Mouse (Mus musculus): ENCODE measurements at regions not wholly inside any gene's neighbourhood (a gene's known extent, or its start where the extent isn't known, plus 50 kb on each side); places are given as distances from the start of the nearest gene placed in this dataset.
A peak's percentile ranks its signal among the peaks of the same experiment; 100 is the strongest.

DNA sequence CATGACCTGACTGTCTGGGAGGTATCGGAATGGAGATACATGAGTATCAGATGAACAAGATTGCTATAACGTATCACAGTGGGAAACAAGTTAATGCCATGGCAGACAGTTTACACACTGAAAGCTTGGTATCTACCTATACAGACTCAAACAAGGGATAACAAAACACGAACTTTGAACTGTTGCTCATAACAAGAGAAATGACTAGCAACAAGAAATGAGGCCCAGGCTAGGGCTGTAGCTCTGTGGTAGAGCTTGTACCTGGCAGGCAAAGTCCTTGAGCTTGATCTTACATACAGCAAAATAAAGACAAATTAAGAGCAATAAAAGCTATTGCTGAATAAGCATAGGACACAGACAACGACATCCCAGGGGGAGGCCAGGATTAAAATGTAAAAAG, 172.4 kb upstream of the Pln start:
- DNase-seq (ENCODE audit: low read depth, low spot score), result no peak

DNA sequence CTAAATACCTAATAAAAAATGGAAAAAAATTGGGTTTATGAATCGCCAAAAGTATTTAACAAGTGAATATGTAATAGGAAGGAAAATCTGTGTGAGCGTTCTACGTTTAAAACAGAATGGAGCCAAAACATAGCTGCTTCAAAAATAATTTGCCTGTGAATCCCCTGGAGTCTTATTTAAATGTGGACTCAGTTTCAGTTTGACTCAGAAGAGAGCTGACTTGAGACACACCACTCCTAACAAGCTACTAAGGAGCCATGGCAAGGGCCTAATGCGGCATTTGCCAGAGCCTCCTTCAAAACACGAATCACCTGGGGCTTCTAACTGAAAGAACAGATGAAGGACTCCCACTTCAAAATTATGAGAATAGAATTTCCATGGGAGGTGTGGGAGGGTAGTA, 169.7 kb upstream of the Pln start:
- no peak for DNase-seq (ENCODE audit: low read depth, low spot score)

DNA sequence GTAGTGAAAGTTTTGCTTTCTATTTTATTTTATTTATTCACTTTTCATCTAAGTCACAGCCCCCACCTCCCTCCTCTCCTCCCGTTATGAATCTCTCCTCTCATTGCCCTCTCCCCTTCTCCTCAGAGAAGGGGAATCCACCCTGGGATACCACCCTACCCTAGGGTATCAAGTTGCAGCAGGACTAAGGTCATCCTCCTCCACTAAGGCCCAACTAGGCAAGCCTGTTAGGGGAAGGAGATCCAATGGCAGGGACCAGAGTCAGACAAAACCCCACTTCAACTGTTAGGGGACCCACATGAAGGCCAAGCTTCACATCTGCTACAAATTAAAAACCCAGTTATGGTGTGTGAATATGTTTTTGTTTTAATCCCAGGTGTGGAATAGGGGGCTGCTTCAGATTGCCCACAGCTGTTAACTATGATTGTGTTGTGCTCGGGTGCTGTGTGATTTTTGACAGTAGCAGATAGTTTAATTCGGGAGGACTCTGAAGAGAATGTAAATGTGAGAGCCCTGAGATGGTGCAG, 163.4 kb upstream of the Pln start:
- DNase-seq (ENCODE audit: low read depth, low spot score), result no peak

DNA sequence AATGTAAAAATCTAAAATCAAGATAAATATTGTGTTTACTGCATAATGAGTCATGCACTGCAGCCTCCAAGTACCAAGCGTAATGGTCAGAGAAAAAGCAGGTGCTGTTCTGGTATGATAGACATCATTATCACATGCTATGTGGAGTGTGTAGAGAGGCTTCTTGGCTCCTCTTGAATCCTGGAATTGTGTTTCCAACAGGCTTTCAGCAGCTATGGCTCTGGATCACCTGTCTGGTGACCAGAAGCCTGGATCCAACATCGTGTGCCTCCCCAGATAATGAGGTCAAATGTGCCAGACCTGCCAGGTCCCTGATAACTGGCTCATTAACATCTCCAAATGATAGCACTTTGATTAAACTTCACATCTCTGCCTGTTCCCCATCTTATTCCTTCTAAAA, 161.5 kb upstream of the Pln start:
- DNase-seq (ENCODE audit: low read depth, low spot score), result no peak

DNA sequence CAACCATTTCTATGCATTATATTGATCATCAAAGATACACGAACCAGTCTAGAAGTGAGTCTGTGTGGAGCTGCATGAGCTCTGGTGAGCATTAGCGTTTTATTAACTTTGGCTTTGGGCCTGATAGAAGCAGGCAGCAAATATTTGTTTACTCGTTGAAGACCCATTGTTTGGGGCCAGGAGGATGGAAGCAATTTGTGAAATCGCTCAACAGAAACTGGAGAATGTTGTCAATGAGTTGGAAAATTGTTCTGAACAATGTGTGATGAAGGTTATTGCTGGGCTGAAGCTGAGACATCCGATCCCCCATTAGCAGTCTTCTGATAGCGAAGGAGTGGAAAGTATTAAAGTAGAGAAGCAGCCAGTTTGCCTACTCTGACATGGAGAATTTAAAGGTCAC, 158.9 kb upstream of the Pln start:
- no peak for DNase-seq (ENCODE audit: low read depth, low spot score)

DNA sequence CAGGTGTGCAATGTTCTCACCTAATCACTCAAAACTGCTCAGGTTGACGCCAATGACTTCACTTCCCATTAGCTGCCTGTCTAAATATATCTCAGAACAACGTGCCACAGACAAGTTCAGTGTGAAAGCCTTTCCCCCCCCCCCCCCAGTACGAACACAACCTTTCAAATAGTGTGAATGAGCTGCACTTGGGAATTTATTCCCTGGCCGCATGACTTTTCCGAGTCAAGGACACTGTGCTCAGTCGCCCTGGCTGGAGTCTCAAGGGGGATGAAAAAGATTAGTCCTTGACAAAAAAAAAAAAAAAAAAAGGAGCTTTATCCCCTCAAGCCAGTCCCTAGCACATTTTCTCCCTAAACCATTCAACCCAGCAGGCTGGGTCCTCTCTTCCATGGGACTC, 158.4 kb upstream of the Pln start:
- DNase-seq (ENCODE audit: low read depth, low spot score), result no peak

DNA sequence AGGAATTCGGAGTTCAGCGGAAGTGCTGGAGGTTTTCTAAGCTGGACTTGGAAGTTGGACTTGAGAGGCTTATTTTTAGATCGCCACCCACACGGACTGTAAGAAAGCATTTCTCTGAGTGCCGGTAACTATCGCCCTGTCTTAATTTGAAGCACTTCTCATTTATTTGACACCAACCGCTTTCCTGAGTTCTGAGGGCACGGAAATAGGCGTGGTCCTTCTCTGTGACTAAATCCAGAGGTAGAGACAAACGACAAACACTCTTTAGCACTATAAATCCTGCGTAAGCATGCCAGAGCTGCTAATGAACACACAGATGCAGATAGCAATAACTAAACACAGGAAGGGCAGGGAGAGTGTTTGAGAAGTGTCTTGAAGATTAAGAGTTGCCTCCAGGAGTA, 156.7 kb upstream of the Pln start:
- peak; percentile 15 for DNase-seq (ENCODE audit: low read depth, low spot score)

DNA sequence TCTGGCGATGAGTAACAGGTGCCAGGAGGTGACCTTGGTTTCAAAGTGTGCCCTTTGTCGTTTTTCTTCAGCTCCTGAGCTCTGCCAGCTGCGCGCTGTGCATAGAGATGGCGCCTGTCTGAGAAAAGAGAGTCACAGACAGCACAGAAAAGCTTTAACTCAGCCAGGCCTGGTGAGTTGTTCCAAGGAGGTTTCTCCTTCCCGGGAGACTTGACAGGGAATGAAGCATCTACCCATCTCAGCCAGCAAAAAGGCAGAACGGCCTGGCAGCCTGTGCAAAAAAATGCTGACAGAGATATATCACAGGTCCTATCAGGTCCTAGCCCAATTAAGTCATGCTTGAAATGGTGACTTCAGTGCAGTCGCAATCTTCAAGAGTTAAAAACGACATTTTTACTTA, 156.1 kb upstream of the Pln start:
- DNase-seq (ENCODE audit: low read depth, low spot score), result no peak

DNA sequence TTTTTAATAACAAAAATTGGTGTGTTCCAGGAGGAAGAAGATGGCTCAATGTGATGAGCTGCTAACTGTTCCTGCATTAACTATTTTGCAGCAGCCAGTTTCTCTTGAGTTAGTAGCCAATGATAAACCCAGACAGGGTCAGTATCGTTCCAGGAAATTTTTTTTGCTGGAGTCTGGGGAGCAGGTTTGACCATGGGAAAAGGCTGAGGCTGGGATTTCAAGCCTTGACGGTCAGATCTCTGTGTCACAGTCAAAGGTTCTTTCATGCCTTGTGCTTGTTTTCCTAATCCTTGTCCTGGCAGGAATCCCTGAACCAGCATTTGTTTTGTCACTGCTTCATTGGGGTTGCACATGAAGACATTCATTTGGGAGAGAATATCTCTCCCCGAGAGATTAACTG, 129.0 kb upstream of the Pln start:
- DNase-seq (ENCODE audit: low read depth, low spot score), result no peak

DNA sequence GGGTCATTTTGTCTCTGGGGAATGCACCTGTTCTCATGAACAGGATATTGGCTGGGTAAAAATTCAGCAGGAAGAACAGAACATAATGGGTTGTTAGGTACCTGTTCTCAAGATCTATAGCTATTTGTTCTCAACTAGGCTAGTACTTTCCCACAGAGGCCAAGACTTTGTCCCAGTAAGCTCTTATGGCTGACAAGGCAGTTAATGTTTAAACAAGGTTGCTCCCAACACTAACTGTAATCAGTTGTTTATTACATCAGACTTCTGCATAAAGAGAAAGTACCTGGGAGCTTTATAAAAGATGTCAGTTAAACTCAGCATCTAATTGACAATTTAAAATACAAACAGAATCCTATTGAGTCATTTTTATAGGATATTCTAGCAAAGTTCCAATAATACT, 127.6 kb upstream of the Pln start:
- DNase-seq (ENCODE audit: low read depth, low spot score), result no peak
